Mouse (Mus musculus): ENCODE measurements around the gene Capn7. TPM values are rescaled to one million over a fixed set of nuclear protein-coding genes. Genes with fewer than 3 reads are reported as not detected.

The Capn7 gene
- polyA plus RNA-seq, 1 experiment from 2014 or later = 89.5 TPM

DNA sequence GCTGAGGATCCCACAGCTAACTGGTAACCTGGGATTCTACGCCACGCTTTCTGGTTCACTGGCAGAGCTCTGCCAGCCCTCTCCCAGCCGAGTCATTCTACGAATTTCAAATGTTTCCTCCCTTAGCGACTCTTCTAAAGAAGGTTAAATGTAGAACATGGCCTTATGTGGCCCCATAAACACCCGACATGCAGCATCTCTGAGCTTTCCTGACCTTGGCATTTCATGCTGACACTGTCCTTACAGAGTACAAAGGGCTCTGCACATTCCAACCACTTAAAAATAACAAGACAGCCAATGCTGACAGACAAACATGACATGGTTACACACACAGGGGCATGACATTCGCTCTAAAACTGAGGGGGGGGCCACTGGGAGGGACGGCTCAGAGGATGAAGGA, 72.2 kb downstream of the Capn7 start:
- Histone ChIP-seq H3K27me3 (replicated peaks) (no peaks in the 10 kb centered on the region), H3K9me3 (no peaks in the 10 kb centered on the region), H3K27ac (no peak overlapping the region), H3K36me3 (replicated peaks) (no peaks in the 10 kb centered on the region; the same call in 1 of the 2 replicates), H3K9ac (no peak overlapping the region), H3K4me1 (peaks cover 1% of the 10 kb centered on the region), H3K4me2 (no peak overlapping the region), H3K4me3 (no peak overlapping the region)
- ATAC-seq (replicated peaks) = no peak
- WGBS = 66% methylated on average over 8 of the region's 8 CpGs

- ATAC-seq (replicated peaks) = no peak
- Histone ChIP-seq H3K27ac (no peak overlapping the region), H3K9ac (no peak overlapping the region), H3K9me3 (no peaks in the 10 kb centered on the region), H3K27me3 (replicated peaks) (no peaks in the 10 kb centered on the region), H3K36me3 (replicated peaks) (no peaks in the 10 kb centered on the region), H3K4me1 (peaks cover 13% of the 10 kb centered on the region), H3K4me2 (no peak overlapping the region), H3K4me3 (no peak overlapping the region)
- WGBS = 92% methylated on average over 9 of the region's 9 CpGs
These were observed 73.8 kb downstream of the Capn7 start for GRCm38 (mm10) chr14:31410123-31410724.

DNA sequence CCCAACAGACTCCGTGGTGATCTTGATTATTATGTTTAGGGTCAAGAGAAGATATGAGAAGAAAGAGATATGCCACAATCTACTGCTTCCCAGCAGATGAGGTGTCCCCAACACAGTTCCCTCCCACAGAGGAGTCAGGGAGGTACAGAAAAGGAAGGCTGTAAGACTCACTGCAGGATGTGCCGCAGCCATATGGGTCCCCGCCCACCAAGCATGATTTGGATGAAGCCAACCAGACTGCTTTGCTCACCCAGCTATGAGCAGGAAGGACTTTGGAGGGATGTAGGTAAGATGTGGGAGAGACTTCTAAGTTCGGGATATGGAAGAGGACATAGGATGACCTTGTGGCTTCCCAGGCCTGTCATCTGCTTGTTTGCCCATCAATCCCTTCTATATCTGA, 74.3 kb downstream of the Capn7 start:
- Histone ChIP-seq H3K27me3 (replicated peaks) (no peaks in the 10 kb centered on the region), H3K9me3 (no peaks in the 10 kb centered on the region), H3K4me1 (peaks cover 17% of the 10 kb centered on the region), H3K36me3 (replicated peaks) (no peaks in the 10 kb centered on the region), H3K27ac (no peak overlapping the region), H3K4me2 (no peak overlapping the region), H3K9ac (no peak overlapping the region), H3K4me3 (no peak overlapping the region)
- 89% methylated on average over 4 of the region's 4 CpGs for WGBS
- ATAC-seq (replicated peaks) = no peak

- 78% methylated on average over 10 of the region's 10 CpGs for WGBS
- Histone ChIP-seq H3K4me3 (no peak overlapping the region), H3K4me1 (peaks cover 17% of the 10 kb centered on the region), H3K27me3 (replicated peaks) (no peaks in the 10 kb centered on the region), H3K9ac (no peak overlapping the region), H3K4me2 (no peak overlapping the region), H3K36me3 (replicated peaks) (no peaks in the 10 kb centered on the region), H3K27ac (no peak overlapping the region), H3K9me3 (no peaks in the 10 kb centered on the region)
- ATAC-seq (replicated peaks) = no peak
These were observed 76.2 kb downstream of the Capn7 start for GRCm38 (mm10) chr14:31412651-31413056.

DNA sequence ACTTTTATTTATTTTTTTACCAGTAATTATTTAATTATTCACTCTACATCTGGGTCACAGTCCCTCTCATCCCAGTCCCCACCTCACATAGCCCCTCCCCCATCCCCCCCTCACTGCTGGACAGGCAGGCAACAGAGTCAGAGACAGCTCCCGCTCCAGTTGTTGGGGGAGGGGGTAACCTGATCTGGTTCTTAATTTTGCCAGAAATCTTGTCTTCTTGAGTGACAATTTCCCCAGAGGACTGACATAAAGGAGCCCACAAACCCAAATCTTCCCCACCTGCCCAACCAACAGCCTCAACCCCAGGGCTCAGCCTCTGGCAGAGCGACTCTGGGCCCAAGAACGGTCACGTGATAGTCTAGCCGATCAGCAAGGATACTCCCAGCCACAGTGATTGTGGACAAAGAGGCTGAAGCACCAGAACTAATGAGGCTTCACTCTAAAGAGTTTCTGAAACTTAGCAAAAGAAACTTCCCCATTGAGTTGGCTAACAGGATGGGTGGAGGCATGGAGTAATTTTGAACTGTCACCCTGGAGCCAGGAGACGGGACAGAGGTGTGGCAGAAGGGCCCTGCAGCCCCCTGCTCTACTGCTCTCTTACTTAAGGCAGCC, 77.1 kb downstream of the Capn7 start:
- no peak for ATAC-seq (replicated peaks)
- Histone ChIP-seq H3K4me3 (no peak overlapping the region), H3K27me3 (replicated peaks) (no peaks in the 10 kb centered on the region), H3K36me3 (replicated peaks) (no peaks in the 10 kb centered on the region), H3K4me1 (peaks cover 17% of the 10 kb centered on the region), H3K4me2 (no peak overlapping the region), H3K27ac (no peak overlapping the region), H3K9me3 (no peaks in the 10 kb centered on the region), H3K9ac (no peak overlapping the region)
- 30% methylated on average over 6 of the region's 6 CpGs for WGBS

DNA sequence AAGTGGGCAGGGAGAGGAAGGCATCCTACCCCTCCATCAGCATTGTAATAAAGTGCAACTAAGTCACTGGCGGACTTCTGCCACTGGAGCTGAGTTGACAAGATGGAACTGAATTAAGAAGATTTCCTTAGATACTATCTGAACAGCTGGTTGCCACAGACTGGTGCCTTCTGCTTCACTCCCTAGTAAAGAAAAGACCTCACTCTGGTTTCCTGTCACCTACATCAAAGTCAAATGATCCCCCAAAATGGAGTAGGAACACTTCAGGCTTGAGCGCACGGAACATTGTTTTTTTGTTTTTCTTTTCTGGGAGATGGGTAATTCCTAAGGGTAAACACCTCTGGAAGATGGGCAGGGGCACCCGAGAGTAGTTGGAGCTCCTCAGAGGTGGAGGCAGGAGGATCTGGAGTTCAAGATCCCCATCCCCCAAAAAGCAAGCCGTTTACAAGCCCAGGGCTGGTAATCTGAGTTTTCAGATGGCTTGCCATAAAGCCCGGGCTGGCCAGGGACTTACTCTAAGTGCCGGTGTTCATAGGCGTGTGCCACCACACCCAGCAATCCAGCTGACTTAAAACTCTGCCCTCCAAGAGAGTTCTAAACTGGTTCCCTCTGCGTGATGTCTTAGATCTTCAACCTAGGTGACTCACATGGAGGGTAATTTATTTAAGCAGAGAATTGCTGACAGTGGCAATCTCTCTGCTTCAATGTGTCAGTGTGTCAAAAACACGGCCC, 78.0 kb downstream of the Capn7 start:
- Histone ChIP-seq H3K4me2 (no peak overlapping the region), H3K27me3 (replicated peaks) (no peaks in the 10 kb centered on the region), H3K36me3 (replicated peaks) (no peaks in the 10 kb centered on the region), H3K4me3 (no peak overlapping the region), H3K9ac (no peak overlapping the region), H3K9me3 (no peaks in the 10 kb centered on the region), H3K4me1 (peaks cover 17% of the 10 kb centered on the region), H3K27ac (no peak overlapping the region)
- 79% methylated on average over 10 of the region's 10 CpGs for WGBS
- ATAC-seq (replicated peaks) = no peak

DNA sequence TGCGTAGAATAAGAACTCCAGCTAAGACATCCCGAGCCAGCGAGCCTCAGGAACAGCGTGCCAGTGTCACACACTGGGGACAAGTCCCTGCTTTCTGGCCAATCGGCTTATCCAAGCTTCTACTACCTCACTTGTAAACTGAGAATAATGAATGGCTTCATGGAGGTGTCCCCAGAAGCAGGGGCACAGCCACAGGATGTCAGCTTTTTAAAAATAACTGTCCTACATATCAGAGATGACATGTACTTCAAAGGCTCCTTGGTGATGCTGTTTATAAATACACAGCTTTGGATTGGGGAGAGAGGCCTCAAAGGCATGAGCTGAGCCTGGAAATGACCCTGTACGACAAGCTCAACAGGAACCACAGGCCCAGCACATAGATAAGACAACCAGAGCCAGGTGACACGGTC, 78.5 kb downstream of the Capn7 start:
- Histone ChIP-seq H3K4me2 (no peak overlapping the region), H3K27me3 (replicated peaks) (no peaks in the 10 kb centered on the region), H3K4me3 (no peak overlapping the region), H3K27ac (no peak overlapping the region), H3K9me3 (no peaks in the 10 kb centered on the region), H3K4me1 (peaks cover 17% of the 10 kb centered on the region), H3K36me3 (replicated peaks) (no peaks in the 10 kb centered on the region), H3K9ac (no peak overlapping the region)
- 69% methylated on average over 7 of the region's 7 CpGs for WGBS
- ATAC-seq (replicated peaks) = no peak

DNA sequence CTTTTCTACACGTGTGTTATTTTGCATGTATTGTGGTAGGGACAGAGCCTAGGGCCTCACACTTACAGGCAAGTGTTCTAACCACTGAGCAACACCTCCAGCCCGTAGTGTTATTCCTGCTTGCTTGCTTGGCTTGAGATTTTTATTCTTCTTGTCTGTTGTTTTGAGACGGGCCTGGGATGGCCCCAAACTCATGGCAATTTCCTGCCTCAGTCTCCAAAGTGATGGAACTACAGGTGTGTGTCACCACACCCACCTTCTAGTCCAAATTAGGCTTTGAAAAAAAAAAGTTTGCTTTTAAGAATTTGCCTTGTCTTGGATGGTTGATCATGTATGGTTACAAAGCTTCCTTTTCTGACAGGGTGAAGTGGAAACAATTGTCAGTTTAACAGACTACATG, 80.0 kb downstream of the Capn7 start:
- Histone ChIP-seq H3K9ac (no peak overlapping the region), H3K4me1 (peaks cover 17% of the 10 kb centered on the region), H3K27me3 (replicated peaks) (no peaks in the 10 kb centered on the region), H3K27ac (no peak overlapping the region), H3K4me2 (no peak overlapping the region), H3K4me3 (no peak overlapping the region), H3K9me3 (no peaks in the 10 kb centered on the region), H3K36me3 (replicated peaks) (no peaks in the 10 kb centered on the region)
- ATAC-seq (replicated peaks) = no peak
- 78% methylated on average over 3 of the region's 3 CpGs for WGBS

DNA sequence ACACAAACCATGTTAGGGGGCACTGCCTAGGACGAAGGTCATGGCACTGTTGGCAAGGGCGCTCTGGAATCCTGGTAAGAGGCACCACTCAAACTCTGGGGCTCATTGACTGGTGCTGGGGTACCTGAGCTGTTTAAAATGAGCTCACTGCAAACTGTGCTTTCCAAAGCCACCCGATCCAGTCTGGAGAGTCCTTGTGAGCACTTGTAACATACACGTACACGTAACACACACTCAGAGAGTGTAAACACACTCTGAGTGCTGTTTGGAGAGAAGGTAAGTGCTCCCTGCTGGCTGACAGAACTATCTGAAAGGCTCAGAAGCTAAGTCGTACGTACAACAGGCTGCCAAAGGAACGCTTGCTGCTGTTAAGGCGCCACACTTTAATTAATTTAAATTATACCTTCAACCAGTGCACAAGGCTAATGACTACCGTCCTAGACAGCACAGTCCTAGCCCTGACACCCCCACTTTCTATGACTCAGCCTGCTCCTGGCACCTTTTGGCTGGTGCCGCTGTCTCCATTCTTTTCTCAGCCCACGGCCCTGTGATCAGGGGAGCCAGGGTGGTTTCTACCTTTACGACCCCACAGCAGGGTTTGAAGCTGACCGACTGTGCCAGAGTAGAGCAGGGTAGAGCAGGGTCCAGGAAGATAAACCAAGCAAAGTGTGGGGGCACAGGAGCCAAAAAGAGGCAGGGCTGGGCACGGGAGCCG, 80.6 kb downstream of the Capn7 start:
- ATAC-seq (replicated peaks) = no peak
- no peak overlapping the region for H3K4me3 ChIP-seq
- H3K4me2 ChIP-seq = no peak overlapping the region
- no peaks in the 10 kb centered on the region for H3K27me3 ChIP-seq (replicated peaks)
- no peaks in the 10 kb centered on the region for H3K36me3 ChIP-seq (replicated peaks)
- no peak overlapping the region for H3K9ac ChIP-seq
- H3K9me3 ChIP-seq = no peaks in the 10 kb centered on the region
- no peak overlapping the region for H3K27ac ChIP-seq
- 84% methylated on average over 16 of the region's 16 CpGs for WGBS
- H3K4me1 ChIP-seq = peaks cover 17% of the 10 kb centered on the region

GRCm38 (mm10) chr14:31419279-31419678, 82.8 kb downstream of the Capn7 start:
- H3K9ac ChIP-seq = no peak overlapping the region
- 23% methylated on average over 4 of the region's 4 CpGs for WGBS

GRCm38 (mm10) chr14:31420135-31420534, 83.7 kb downstream of the Capn7 start:
- 94% methylated on average over 8 of the region's 8 CpGs for WGBS
- ATAC-seq (replicated peaks) = no peak
- no peaks in the 10 kb centered on the region for H3K27me3 ChIP-seq (replicated peaks)
- no peak overlapping the region for H3K27ac ChIP-seq
- no peaks in the 10 kb centered on the region for H3K36me3 ChIP-seq (replicated peaks)
- no peak overlapping the region for H3K9ac ChIP-seq
- H3K4me3 ChIP-seq = no peak overlapping the region
- no peak overlapping the region for H3K4me2 ChIP-seq
- peaks cover 17% of the 10 kb centered on the region for H3K4me1 ChIP-seq
- no peaks in the 10 kb centered on the region for H3K9me3 ChIP-seq

More at GRCm38 (mm10) chr14:31419279-31419678, 82.8 kb downstream of the Capn7 start:
- Histone ChIP-seq H3K27ac (no peak overlapping the region), H3K4me3 (no peak overlapping the region), H3K4me1 (peaks cover 23% of the 10 kb centered on the region), H3K27me3 (replicated peaks) (no peaks in the 10 kb centered on the region), H3K9me3 (no peaks in the 10 kb centered on the region), H3K4me2 (no peak overlapping the region), H3K36me3 (replicated peaks) (no peaks in the 10 kb centered on the region)
- ATAC-seq (replicated peaks) = no peak

DNA sequence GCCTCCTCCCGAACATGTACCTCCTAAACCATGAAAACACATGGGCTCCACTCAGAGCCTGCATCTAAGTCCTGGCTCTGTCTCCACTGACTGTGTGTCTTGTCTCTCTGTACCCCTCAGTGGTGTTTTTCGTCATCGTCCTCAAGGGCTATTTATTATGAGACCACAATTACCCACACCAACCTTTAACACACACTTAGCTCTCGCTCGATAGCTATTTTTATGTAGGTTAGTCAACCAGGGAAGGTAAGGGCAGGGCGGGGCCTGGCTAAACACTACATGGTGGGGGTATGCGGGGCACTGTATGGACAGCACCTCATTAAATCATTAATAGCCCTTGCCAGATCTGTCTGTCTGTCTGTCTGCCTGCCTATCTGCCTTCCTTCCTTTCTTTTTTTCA, 84.1 kb downstream of the Capn7 start:
- no peak overlapping the region for H3K4me2 ChIP-seq
- 93% methylated on average over 7 of the region's 7 CpGs for WGBS
- no peaks in the 10 kb centered on the region for H3K27me3 ChIP-seq (replicated peaks)
- no peak overlapping the region for H3K27ac ChIP-seq
- no peak overlapping the region for H3K9ac ChIP-seq
- no peak for ATAC-seq (replicated peaks)
- no peak overlapping the region for H3K4me3 ChIP-seq
- no peaks in the 10 kb centered on the region for H3K9me3 ChIP-seq
- peaks cover 1% of the 10 kb centered on the region; the same call in 1 of the 2 replicates for H3K36me3 ChIP-seq (replicated peaks)
- H3K4me1 ChIP-seq = peaks cover 12% of the 10 kb centered on the region

Data from midbrain, embryonic 15.5 days (tissue).